28 mouse cellular contexts compared by ENCODE assay signal in the genomic region with DNA sequence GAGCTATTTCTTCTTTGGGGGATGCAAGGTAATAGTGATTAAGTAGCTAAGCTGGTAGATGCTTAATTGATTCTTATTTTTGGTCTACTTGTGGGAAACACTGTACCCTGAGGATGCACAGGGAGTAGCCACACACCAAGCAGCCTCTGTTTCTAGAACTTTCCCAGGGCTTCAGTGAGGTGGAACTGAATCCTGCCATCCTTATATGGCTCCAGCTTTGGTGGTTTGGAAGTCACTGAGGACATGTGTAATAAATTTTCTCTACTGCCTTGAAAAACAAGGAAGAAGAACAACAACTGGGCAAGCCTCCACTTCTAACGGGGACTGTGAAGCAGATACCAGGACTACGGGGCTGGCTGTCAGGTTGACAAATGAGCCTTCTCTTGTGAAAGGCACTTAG.
DNase-seq lines count a peak whose midpoint lies in the region; ATAC-seq and TF ChIP-seq lines count a peak whose summit lies in the region.
"Had no signal": no experiment of that assay in that cellular context is flagged by ENCODE, and none has a peak within 500 bp of the region (broad histone marks: within the 10 kb centered on the region; RNA-seq: fewer than 3 reads in every experiment).

No protein-coding gene starts in this region.

- peaks cover 7% of the 10 kb centered on the region; the same call in 1 of the 2 replicates for H3K4me1 ChIP-seq in kidney, embryonic 15.5 days
- H3K4me1 ChIP-seq in kidney, adult 2 months (ENCODE audit: control insufficient read depth, insufficient read depth, low read length): no peaks in the 10 kb centered on the region
- H3K4me1 ChIP-seq: forebrain, embryonic 15.5 days; limb, embryonic 10.5 days; limb, embryonic 15.5 days; liver, embryonic 13.5 days had no signal

- no peaks in the 10 kb centered on the region for H3K9me3 ChIP-seq in kidney, embryonic 15.5 days (replicated peaks)
- H3K9me3 ChIP-seq: forebrain, embryonic 15.5 days; hindbrain, embryonic 13.5 days; limb, embryonic 10.5 days; limb, embryonic 15.5 days; liver, embryonic 13.5 days had no signal

- no peaks in the 10 kb centered on the region for H3K27me3 ChIP-seq in kidney, embryonic 15.5 days
- H3K27me3 ChIP-seq in kidney, adult 2 months (replicated peaks; ENCODE audit: control insufficient read depth, insufficient read depth, low read length): no peaks in the 10 kb centered on the region
- H3K27me3 ChIP-seq: forebrain, embryonic 15.5 days; hindbrain, embryonic 13.5 days; limb, embryonic 15.5 days; liver, embryonic 13.5 days had no signal

- H3K4me3 ChIP-seq in kidney, embryonic 15.5 days (replicated peaks): no peak overlapping the region
- H3K4me3 ChIP-seq in kidney, adult 2 months (ENCODE audit: insufficient read depth, low read depth, low read length): no peak overlapping the region
- H3K4me3 ChIP-seq: forebrain, embryonic 15.5 days; gastrocnemius, adult 2 months; hindbrain, embryonic 13.5 days; limb, embryonic 10.5 days; limb, embryonic 15.5 days; liver, embryonic 13.5 days had no signal

- 2% methylated on average over 2 of the region's 2 CpGs for WGBS in kidney, embryonic 15.5 days
- 5% methylated on average over 2 of the region's 2 CpGs for WGBS in kidney, adult 2 months

- no peak overlapping the region for H3K9ac ChIP-seq in kidney, embryonic 15.5 days
- H3K9ac ChIP-seq: forebrain, embryonic 15.5 days; hindbrain, embryonic 13.5 days; limb, embryonic 15.5 days; liver, embryonic 13.5 days had no signal

- TF ChIP-seq POLR2A in kidney, adult 2 months (IDR thresholded peaks at IDR 0.05; ENCODE audit: low read depth, low read length): no peak

- no peaks in the 10 kb centered on the region for H3K36me3 ChIP-seq in kidney, embryonic 15.5 days
- H3K36me3 ChIP-seq in kidney, adult 2 months (ENCODE audit: control insufficient read depth, insufficient read depth, low read length): no peaks in the 10 kb centered on the region
- H3K36me3 ChIP-seq: forebrain, embryonic 15.5 days; hindbrain, embryonic 13.5 days; limb, embryonic 10.5 days; limb, embryonic 15.5 days; liver, embryonic 13.5 days had no signal

- no peak overlapping the region for H3K4me2 ChIP-seq in kidney, embryonic 15.5 days
- H3K4me2 ChIP-seq: forebrain, embryonic 15.5 days; heart, embryonic 11.5 days; hindbrain, embryonic 13.5 days; limb, embryonic 15.5 days; liver, embryonic 13.5 days had no signal

- 0 out of 2 replicates have a peak overlapping the region, but pooled peaks have one; percentile 19 for H3K27ac ChIP-seq in kidney, embryonic 15.5 days
- no peak overlapping the region for H3K27ac ChIP-seq in kidney, adult 2 months (ENCODE audit: insufficient read depth, low read depth, low read length)
- H3K27ac ChIP-seq: forebrain, embryonic 15.5 days; gastrocnemius, adult 2 months; hindbrain, embryonic 13.5 days; limb, embryonic 10.5 days; limb, embryonic 15.5 days; liver, embryonic 13.5 days had no signal

- ATAC-seq in kidney, embryonic 15.5 days (replicated peaks; ENCODE audit: low FRiP score): peak; percentile 80; the same call in 1 of the 2 replicates
- ATAC-seq: forebrain, embryonic 15.5 days; inflammation-experienced regulatory T-cells, adult 6 months; lung, postnatal 0 days had no signal

- no peak for TF ChIP-seq CTCF in kidney, adult 2 months (conservative IDR thresholded peaks at IDR 0.05; ENCODE audit: insufficient read depth, insufficient read length, low read depth, low read length)

- DNase-seq in embryo, embryonic 10 days (ENCODE audit: low spot score): peak; percentile 18
- DNase-seq in embryo, embryonic 9.5 days (ENCODE audit: extremely low spot score): no peak
- no peak for DNase-seq in kidney, adult 2 months
- DNase-seq in 3T3-L1 (ENCODE audit: low read depth, low spot score) (peak; percentile 7), NIH3T3 (ENCODE audit: low read depth) (peak; percentile 25)
- no peak for DNase-seq in frontal cortex, postnatal 25 days (ENCODE audit: low spot score in 2 of 2)
- DNase-seq: cerebellum, adult 11 months; cerebellum, adult 9-10 months; cerebellum, postnatal 36 days; gastrocnemius, adult 2 months; gastrocnemius, postnatal 36 days; heart, adult 18-20 months; heart, postnatal 4 days; kidney, adult 9 months; layer of hippocampus, adult 9-11 months; liver, embryonic 13.5 days; lung, adult 18-20 months; midbrain, embryonic 14.5 days; right cerebral cortex, postnatal 14 days; thymus, postnatal 4 days had no signal

Comparison
In these comparisons a context has a peak if more than half of its experiments do, and no peak if none do; other contexts are left out.
1. DNase-seq: peak in embryo, embryonic 10 days (single experiment), 3T3-L1 (single experiment) and NIH3T3 (single experiment); none in embryo, embryonic 9.5 days (single experiment), kidney, adult 2 months (single experiment) and frontal cortex, postnatal 25 days (0 of 2).